Mouse (Mus musculus) adrenal gland, adult 10 weeks (tissue): ENCODE measurements around the gene Wfdc13. TPM values are rescaled to one million over a fixed set of nuclear protein-coding genes. Genes with fewer than 3 reads are reported as not detected.

Experiments used
- polyA plus RNA-seq: library from polyadenylated mRNA; stranded (reverse); fragments of 350-450 nt; fragmentation: Illumina TruSeq; extraction: RNeasy Lipid Tissue Mini Kit (QIAGEN cat#74804); gene quantifications from one replicate; pipeline ENCODE4 v1.2.3, GENCODE M21; 2014; ENCODE audit warnings: low read depth, low replicate concordance

The Wfdc13 gene
- not detected for polyA plus RNA-seq

GRCm38 (mm10) chr2:164684807-164685206, at the start of gene Wfdc13:
Gene Wfdc13 (plus strand): TSS chr2:164685107.

GRCm38 (mm10) chr2:164638696-164639095, 46.2 kb upstream of the Wfdc13 start, which contains the start of gene Wfdc16:
Gene Wfdc16 (minus strand): TSS chr2:164638796.

DNA sequence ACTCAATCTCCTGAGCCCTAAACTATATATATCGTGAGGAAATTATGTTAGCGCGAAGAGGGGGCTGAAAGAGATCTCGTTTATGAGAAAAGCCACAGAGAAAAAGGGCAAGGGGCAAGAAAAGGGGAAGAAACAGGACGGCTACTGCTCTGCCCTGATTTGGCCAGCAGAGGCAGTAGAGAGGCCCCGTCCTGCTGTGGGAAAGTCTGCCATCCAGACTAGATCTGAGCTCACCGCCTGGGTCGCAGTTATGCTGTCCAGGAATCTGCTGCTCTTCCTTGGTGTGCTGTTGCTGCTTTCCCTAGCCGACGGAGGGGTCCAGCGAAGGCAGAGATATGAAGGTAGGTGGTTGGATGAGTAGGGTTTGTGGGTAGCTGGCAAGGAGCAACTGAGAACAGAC, 29.0 kb upstream of the Wfdc13 start, which contains the start of gene Wfdc10:
TSS of gene Wfdc10 (plus strand) at position 189 of the 400 bp plus-strand sequence.

GRCm38 (mm10) chr2:164656483-164656882, 28.4 kb upstream of the Wfdc13 start, which contains the start of gene Wfdc9:
Gene Wfdc9 (minus strand): TSS chr2:164656583.

DNA sequence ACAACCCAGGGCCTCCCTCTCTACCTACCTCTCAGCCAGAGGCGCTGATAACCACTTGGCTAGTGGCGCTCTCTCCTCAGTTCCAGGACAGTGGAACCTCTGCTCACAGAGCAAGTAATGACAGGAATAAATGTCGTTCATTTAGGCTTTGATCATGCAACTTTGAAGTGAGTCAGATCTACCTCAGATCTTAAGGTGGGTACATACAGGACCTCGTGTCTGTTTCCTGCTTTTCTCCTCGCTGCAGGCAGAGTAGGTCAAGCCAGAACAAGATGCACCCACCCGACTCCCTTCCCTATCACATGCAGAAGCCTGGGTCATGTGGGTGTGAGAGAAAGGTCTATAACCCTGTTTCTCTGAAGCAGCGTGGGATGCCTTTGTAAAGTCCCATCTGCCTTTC, 10.9 kb upstream of the Wfdc13 start, which contains the start of gene Wfdc11:
TSS of gene Wfdc11 (minus strand) at position 101 of the 400 bp plus-strand sequence.

DNA sequence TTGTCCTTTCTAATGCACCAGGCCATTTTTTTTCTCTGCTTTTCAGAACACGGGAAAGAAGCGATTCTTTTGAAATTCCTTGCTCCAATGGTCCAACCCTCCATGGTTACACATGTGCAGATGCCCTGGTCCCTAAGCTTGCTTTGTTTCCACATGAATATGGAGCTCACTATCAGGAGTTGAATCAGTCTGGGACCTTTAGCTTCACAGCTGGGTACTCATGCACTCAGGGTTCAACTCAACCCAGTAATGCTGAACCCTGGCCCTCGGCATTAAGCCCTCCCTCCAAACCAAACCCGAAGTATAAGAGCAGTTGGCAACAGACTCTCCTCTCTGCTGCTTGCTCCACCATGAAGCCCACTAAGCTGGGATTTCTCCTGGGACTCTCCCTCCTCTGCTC, 13.3 kb downstream of the Wfdc13 start, which contains the start of gene Spint4:
TSS of gene Spint4 (plus strand) at position 301 of the 400 bp plus-strand sequence.

GRCm38 (mm10) chr2:164715005-164715404, 30.1 kb downstream of the Wfdc13 start, which contains the start of gene Spint5:
Gene Spint5 (plus strand): TSS chr2:164715305.

Other genes starting within 250 kb of the Wfdc13 start
- 55.2 TPM for gene Sdc4, start 241.2 kb upstream of the Wfdc13 start, polyA plus RNA-seq
- 7.6 TPM for gene Sys1, start 228.1 kb upstream of the Wfdc13 start, polyA plus RNA-seq
- not detected for gene Gm20458, start 224.1 kb upstream of the Wfdc13 start, polyA plus RNA-seq
- gene Trp53tg5, start 211.4 kb upstream of the Wfdc13 start, polyA plus RNA-seq = not detected
- gene Dbndd2, start 199.0 kb upstream of the Wfdc13 start, polyA plus RNA-seq = 3.4 TPM
- 7.0 TPM for gene Pigt, start 187.6 kb upstream of the Wfdc13 start, polyA plus RNA-seq
- gene Wfdc2, start 122.7 kb upstream of the Wfdc13 start, polyA plus RNA-seq = not detected
- gene Spint3, start 111.6 kb upstream of the Wfdc13 start, polyA plus RNA-seq = not detected
- gene Wfdc6a, start 99.7 kb upstream of the Wfdc13 start, polyA plus RNA-seq = not detected
- not detected for gene Eppin, start 91.5 kb upstream of the Wfdc13 start, polyA plus RNA-seq
- not detected for gene Wfdc6b, start 71.6 kb upstream of the Wfdc13 start, polyA plus RNA-seq
- gene Wfdc8, start 71.5 kb upstream of the Wfdc13 start, polyA plus RNA-seq = not detected
- not detected for gene Wfdc16, start 46.3 kb upstream of the Wfdc13 start, polyA plus RNA-seq
- gene Wfdc10, start 29.1 kb upstream of the Wfdc13 start, polyA plus RNA-seq = not detected
- gene Wfdc9, start 28.5 kb upstream of the Wfdc13 start, polyA plus RNA-seq = not detected
- not detected for gene Wfdc11, start 11.0 kb upstream of the Wfdc13 start, polyA plus RNA-seq
- gene Spint4, start 13.4 kb downstream of the Wfdc13 start, polyA plus RNA-seq = not detected
- not detected for gene Spint5, start 30.2 kb downstream of the Wfdc13 start, polyA plus RNA-seq
- 0.35 TPM for gene Wfdc3, start 60.8 kb downstream of the Wfdc13 start, polyA plus RNA-seq
- gene Dnttip1, start 60.9 kb downstream of the Wfdc13 start, polyA plus RNA-seq = 4.6 TPM
- 2.9 TPM for gene Ube2c, start 84.8 kb downstream of the Wfdc13 start, polyA plus RNA-seq
- gene Tnnc2, start 94.9 kb downstream of the Wfdc13 start, polyA plus RNA-seq = 8.5 TPM
- gene Snx21, start 100.7 kb downstream of the Wfdc13 start, polyA plus RNA-seq = 3.9 TPM
- not detected for gene Acot8, start 119.8 kb downstream of the Wfdc13 start, polyA plus RNA-seq
- gene Zswim3, start 120.0 kb downstream of the Wfdc13 start, polyA plus RNA-seq = 1.8 TPM
- 4.4 TPM for gene Zswim1, start 137.6 kb downstream of the Wfdc13 start, polyA plus RNA-seq
- not detected for gene Spata25, start 143.4 kb downstream of the Wfdc13 start, polyA plus RNA-seq
- 30.7 TPM for gene Ctsa, start 147.8 kb downstream of the Wfdc13 start, polyA plus RNA-seq
- not detected for gene Neurl2, start 148.3 kb downstream of the Wfdc13 start, polyA plus RNA-seq
- 0.87 TPM for gene Pltp, start 172.6 kb downstream of the Wfdc13 start, polyA plus RNA-seq
- gene Pcif1, start 194.2 kb downstream of the Wfdc13 start, polyA plus RNA-seq = 4.0 TPM
- gene Zfp335, start 226.7 kb downstream of the Wfdc13 start, polyA plus RNA-seq = 0.17 TPM